Mouse (Mus musculus): Measurements from ENCODE around the gene Cers2. TPM values are rescaled to one million over a fixed set of nuclear protein-coding genes. Genes with fewer than 3 reads are reported as not detected.

The Cers2 gene
- polyA plus RNA-seq, 1 experiment = 95.7 TPM

DNA sequence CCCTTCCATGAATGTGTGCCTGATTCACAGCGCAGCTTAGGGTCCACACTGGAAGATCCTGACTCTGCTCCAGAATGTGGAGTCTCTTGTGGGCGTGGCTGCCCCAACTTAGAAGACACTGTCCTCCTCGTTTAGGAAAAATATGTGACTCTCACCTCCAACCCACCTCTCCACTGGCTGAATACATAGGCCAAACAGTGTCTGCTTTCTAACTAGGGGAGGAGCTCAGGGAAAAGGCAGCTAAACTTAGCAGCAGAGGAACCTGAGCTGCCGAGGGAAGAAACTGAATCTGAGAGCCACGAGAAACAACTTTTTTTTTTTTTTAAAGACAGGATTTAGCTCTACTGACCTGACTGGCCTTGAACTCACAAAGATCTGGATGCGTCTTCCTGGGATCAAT lies 39.4 kb upstream of the Cers2 start:
- Histone ChIP-seq H3K4me1 (ENCODE audit: control insufficient read depth, insufficient read depth, insufficient read length) (no peaks in the 10 kb centered on the region), H3K4me3 (ENCODE audit: extremely low read depth, insufficient read depth, insufficient read length) (no peak overlapping the region), H3K36me3 (ENCODE audit: control insufficient read depth, insufficient read depth, low read length) (no peaks in the 10 kb centered on the region), H3K27ac (ENCODE audit: insufficient read depth, low read length) (no peak overlapping the region), H3K27me3 (ENCODE audit: control insufficient read depth, insufficient read depth, low read length) (no peaks in the 10 kb centered on the region)
- WGBS = 59% methylated on average over 6 of the region's 6 CpGs
- TF ChIP-seq POLR2A (IDR thresholded peaks at IDR 0.05; ENCODE audit: low read depth, low read length) = no peak
- no peak for TF ChIP-seq CTCF (IDR thresholded peaks at IDR 0.05; ENCODE audit: extremely low read depth, insufficient read depth, insufficient read length, insufficient replicate concordance)
- no peak for DNase-seq (ENCODE audit: low read depth in 1 of 2, low spot score in 2 of 2)

DNA sequence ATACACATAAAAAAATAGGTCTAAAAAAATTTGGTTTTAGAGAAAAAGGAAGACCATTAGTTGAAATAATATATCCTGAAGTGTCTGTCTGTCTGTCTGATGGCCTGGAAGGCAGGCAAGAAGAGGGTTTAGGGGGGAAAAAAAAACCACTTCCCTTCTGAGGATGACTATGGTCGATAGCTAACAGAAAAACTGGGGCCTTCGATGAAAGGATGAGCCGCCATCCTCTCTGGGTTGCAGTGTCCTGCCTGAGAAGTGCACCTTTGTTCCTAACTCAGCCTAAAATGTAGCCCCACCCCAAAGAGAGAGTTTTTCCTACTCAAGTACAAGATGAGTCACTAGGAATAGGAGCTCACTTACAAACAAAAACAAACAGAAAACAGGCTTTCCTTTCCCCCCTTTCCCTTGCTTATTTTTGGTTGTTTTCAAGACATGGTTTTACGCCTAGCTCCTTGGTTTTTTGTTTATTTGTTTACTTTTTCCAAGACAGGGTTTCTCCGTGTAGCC lies 38.1 kb upstream of the Cers2 start:
- WGBS = 50% methylated on average over 5 of the region's 5 CpGs
- TF ChIP-seq POLR2A (IDR thresholded peaks at IDR 0.05; ENCODE audit: low read depth, low read length) = no peak
- TF ChIP-seq CTCF (IDR thresholded peaks at IDR 0.05; ENCODE audit: extremely low read depth, insufficient read depth, insufficient read length, insufficient replicate concordance) = no peak

DNA sequence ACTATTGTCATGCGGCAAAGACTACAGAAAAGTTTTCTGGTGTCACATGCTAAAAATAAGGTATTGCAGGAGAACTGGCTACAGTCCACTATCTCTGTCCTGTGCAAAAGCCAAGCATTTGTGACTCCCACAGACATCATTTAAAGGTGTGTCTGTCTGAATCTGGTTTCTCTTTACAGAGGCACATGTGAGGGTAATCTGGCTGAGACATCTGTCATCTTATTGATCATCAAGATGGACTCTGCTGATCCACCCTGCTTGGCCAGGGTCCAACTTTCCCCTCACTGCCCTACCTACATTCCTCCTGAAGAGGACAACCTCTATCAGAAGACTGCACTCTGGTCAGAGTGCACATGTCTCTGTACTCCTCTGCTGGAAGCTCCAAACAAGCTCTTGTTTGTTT lies 37.4 kb upstream of the Cers2 start:
- Histone ChIP-seq H3K4me1 (ENCODE audit: control insufficient read depth, insufficient read depth, insufficient read length) (no peaks in the 10 kb centered on the region; the same call in 1 of the 2 replicates), H3K4me3 (ENCODE audit: extremely low read depth, insufficient read depth, insufficient read length) (no peak overlapping the region), H3K27me3 (ENCODE audit: control insufficient read depth, insufficient read depth, low read length) (no peaks in the 10 kb centered on the region), H3K36me3 (ENCODE audit: control insufficient read depth, insufficient read depth, low read length) (no peaks in the 10 kb centered on the region), H3K27ac (ENCODE audit: insufficient read depth, low read length) (no peak overlapping the region)
- WGBS = 78% methylated on average over 1 of the region's 1 CpGs
- DNase-seq (ENCODE audit: low read depth in 1 of 2, low spot score in 2 of 2) = no peak
- TF ChIP-seq POLR2A (IDR thresholded peaks at IDR 0.05; ENCODE audit: low read depth, low read length) = no peak
- TF ChIP-seq CTCF (IDR thresholded peaks at IDR 0.05; ENCODE audit: extremely low read depth, insufficient read depth, insufficient read length, insufficient replicate concordance) = no peak

More for the DNA sequence above, 38.1 kb upstream of the Cers2 start:
- Histone ChIP-seq H3K4me1 (ENCODE audit: control insufficient read depth, insufficient read depth, insufficient read length) (no peaks in the 10 kb centered on the region; the same call in 1 of the 2 replicates), H3K36me3 (ENCODE audit: control insufficient read depth, insufficient read depth, low read length) (no peaks in the 10 kb centered on the region), H3K27me3 (ENCODE audit: control insufficient read depth, insufficient read depth, low read length) (no peaks in the 10 kb centered on the region), H3K27ac (ENCODE audit: insufficient read depth, low read length) (no peak overlapping the region), H3K4me3 (ENCODE audit: extremely low read depth, insufficient read depth, insufficient read length) (no peak overlapping the region)
- DNase-seq (ENCODE audit: low read depth in 1 of 2, low spot score in 2 of 2) = no peak

DNA sequence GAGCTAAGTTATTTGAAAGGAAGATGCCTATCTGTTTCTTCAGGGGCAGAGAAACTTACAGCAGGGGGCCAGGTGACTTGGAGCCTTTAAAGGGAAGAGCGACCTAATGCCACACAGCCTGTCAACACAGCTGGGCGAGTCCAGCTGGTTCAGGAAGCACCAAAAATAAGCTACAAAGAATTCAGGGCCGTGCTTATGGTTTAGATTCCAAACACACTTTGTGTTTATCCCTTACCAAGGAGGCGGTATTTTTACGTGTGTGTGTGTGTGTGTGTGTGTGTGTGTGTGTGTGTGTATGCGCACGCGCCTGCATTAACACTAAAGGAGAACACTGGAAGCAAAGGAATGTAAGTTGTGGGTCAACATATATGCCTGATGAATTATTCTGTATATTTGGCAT lies 33.8 kb upstream of the Cers2 start:
- H3K4me1 ChIP-seq (ENCODE audit: control insufficient read depth, insufficient read depth, insufficient read length) = no peaks in the 10 kb centered on the region; the same call in 1 of the 2 replicates
- TF ChIP-seq CTCF (IDR thresholded peaks at IDR 0.05; ENCODE audit: extremely low read depth, insufficient read depth, insufficient read length, insufficient replicate concordance) (no peak), POLR2A (IDR thresholded peaks at IDR 0.05; ENCODE audit: low read depth, low read length) (no peak)
- no peak for DNase-seq (ENCODE audit: low read depth in 1 of 2, low spot score in 2 of 2)
- H3K27me3 ChIP-seq (ENCODE audit: control insufficient read depth, insufficient read depth, low read length) = no peaks in the 10 kb centered on the region
- WGBS = 13% methylated on average over 8 of the region's 8 CpGs
- H3K27ac ChIP-seq (ENCODE audit: insufficient read depth, low read length) = peak overlapping the region; percentile 44
- H3K36me3 ChIP-seq (ENCODE audit: control insufficient read depth, insufficient read depth, low read length) = no peaks in the 10 kb centered on the region
- peak overlapping the region; percentile 9; the same call in 1 of the 2 replicates for H3K4me3 ChIP-seq (ENCODE audit: extremely low read depth, insufficient read depth, insufficient read length)

DNA sequence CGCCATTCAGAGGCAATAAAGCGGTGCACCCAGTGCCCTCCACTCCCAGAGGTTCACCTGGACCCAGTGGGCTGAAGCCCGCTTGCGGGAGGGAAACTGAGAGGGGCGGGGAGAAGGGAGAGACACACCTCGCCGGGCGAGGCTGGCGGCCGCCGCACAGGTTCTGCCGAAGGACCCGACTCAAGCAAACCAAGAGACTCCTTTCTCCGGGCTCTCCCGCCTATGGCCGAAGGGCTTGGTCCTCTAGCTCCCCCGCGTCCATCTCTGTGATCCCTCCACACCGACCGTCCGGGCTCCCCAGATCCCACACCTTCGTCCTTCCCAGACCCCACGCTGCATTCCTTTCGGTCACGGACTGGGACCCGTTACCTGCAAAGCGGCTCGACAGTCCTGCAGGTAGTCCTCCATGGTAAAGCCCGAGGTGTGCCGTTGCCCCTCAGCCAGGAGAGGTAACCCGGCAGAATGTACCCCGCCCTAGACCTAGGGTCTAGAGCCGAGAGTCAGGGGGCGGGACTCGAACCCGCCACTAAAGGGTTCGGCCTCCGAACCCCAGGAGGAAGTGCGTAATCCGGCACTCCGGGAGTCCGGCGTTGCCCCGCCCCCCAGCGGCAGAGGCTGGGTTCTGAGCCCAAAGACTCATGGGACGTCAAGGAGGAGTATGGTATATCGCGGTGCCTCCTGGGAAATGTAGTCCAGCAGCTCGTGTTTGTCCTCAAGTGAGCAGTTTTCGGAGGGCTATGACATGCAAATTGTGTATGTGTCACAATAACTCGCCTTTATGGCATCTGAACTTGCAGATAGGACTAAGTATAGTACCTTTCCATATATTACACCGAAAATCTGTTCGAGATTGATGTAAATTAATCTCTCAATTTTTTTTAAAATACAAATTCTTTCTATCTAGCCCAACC lies 33.1 kb upstream of the Cers2 start, which contains the start of the genes Mindy1 and Prune1:
Gene Mindy1 (plus strand): TSS at position 130 of the 911 bp plus-strand sequence.
Gene Prune1 (minus strand): TSS at position 861 of the 911 bp plus-strand sequence.
- DNase-seq (ENCODE audit: low read depth in 1 of 2, low spot score in 2 of 2) = peak; percentile 96 to 99
- Histone ChIP-seq H3K4me1 (ENCODE audit: control insufficient read depth, insufficient read depth, insufficient read length) (no peaks in the 10 kb centered on the region; the same call in 1 of the 2 replicates), H3K27ac (ENCODE audit: insufficient read depth, low read length) (peak within 1 kb of the TSS; percentile 94), H3K36me3 (ENCODE audit: control insufficient read depth, insufficient read depth, low read length) (no peaks in the 10 kb centered on the region), H3K4me3 (ENCODE audit: extremely low read depth, insufficient read depth, insufficient read length) (peak within 1 kb of the TSS; percentile 82), H3K27me3 (ENCODE audit: control insufficient read depth, insufficient read depth, low read length) (no peaks in the 10 kb centered on the region)
- under 1% methylated on average over 53 of the region's 53 CpGs for WGBS
- TF ChIP-seq CTCF (IDR thresholded peaks at IDR 0.05; ENCODE audit: extremely low read depth, insufficient read depth, insufficient read length, insufficient replicate concordance) (no peak), POLR2A (IDR thresholded peaks at IDR 0.05; ENCODE audit: low read depth, low read length) (no peak)

DNA sequence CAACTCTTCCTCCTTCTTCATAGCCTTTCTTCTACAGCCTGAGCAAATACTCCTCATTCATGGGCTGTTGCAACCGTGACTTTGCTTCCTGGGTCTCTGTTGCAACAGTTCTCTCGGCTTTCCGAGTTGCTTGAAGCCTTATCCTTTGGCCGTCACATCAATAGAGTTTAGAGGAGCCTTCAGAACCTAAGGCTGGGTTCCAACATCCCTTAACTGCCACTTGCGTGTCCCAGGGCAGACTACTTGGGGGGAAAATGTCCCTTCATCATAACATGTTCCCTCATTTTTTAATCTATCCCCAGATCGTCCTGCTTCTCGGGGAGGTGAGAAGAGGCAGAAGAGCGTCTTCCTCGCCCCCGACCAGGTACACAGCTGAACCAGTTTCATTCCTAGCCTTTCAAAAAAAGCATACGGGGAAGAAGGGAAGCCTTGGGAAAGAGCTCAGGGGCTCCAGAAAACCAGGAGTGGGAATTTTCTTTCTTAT lies 32.2 kb upstream of the Cers2 start:
- DNase-seq (ENCODE audit: low read depth in 1 of 2, low spot score in 2 of 2) = peak in 1 of 2 experiments; percentile 59
- WGBS = under 1% methylated on average over 11 of the region's 11 CpGs
- Histone ChIP-seq H3K4me3 (ENCODE audit: extremely low read depth, insufficient read depth, insufficient read length) (peak overlapping the region; percentile 68), H3K4me1 (ENCODE audit: control insufficient read depth, insufficient read depth, insufficient read length) (no peaks in the 10 kb centered on the region; the same call in 1 of the 2 replicates), H3K36me3 (ENCODE audit: control insufficient read depth, insufficient read depth, low read length) (peaks cover under 1% of the 10 kb centered on the region), H3K27me3 (ENCODE audit: control insufficient read depth, insufficient read depth, low read length) (no peaks in the 10 kb centered on the region), H3K27ac (ENCODE audit: insufficient read depth, low read length) (peak overlapping the region; percentile 94)
- TF ChIP-seq POLR2A (IDR thresholded peaks at IDR 0.05; ENCODE audit: low read depth, low read length) (peak; percentile 81), CTCF (IDR thresholded peaks at IDR 0.05; ENCODE audit: extremely low read depth, insufficient read depth, insufficient read length, insufficient replicate concordance) (no peak)

Measured in spleen, adult 2 months (tissue).